Mouse (Mus musculus) myocyte (in vitro differentiated cells): ENCODE data around the gene Dchs2. TPM values are rescaled to one million over a fixed set of nuclear protein-coding genes. Genes with fewer than 3 reads are reported as not detected.

Experiments used
- H3K27me3 ChIP-seq: one replicate; pipeline ENCODE4 v1.6.1; 2011; ENCODE audit not compliant: control insufficient read depth, insufficient read depth, insufficient read length
- H3K36me3 ChIP-seq: one replicate; pipeline ENCODE4 v1.6.1; 2011; ENCODE audit not compliant: control insufficient read depth, insufficient read depth
- H3K4me2 ChIP-seq: one replicate; pipeline ENCODE4 v1.6.1; 2011; ENCODE audit warnings: low read depth, control low read depth
- H3K4me3 ChIP-seq: one replicate; pipeline ENCODE4 v1.5.1; 2011; ENCODE audit warnings: mild to moderate bottlenecking, control low read depth, moderate library complexity
- H3K79me2 ChIP-seq: one replicate; pipeline ENCODE4 v1.6.1; 2011; ENCODE audit not compliant: control insufficient read depth, insufficient read depth
- H3ac ChIP-seq: one replicate; pipeline ENCODE4 v1.6.1; 2011; ENCODE audit not compliant: control insufficient read depth, insufficient read length
- CEBPB ChIP-seq: IDR thresholded peaks from 2 replicates; pipeline ENCODE4 v1.6.1; 2011; ENCODE audit warnings: mild to moderate bottlenecking, moderate library complexity; ENCODE audit not compliant: poor library complexity, insufficient read depth, severe bottlenecking
- E2F4 ChIP-seq: IDR thresholded peaks from one replicate; pipeline ENCODE4 v1.6.1; 2011; ENCODE audit warnings: mild to moderate bottlenecking, control low read depth, moderate library complexity; ENCODE audit not compliant: insufficient read depth
- MAX ChIP-seq: IDR thresholded peaks from one replicate; pipeline ENCODE4 v1.6.1; 2011; ENCODE audit warnings: low read depth, mild to moderate bottlenecking, control low read depth
- MYOD1 ChIP-seq, 3 experiments: IDR thresholded peaks; one replicate each; pipeline ENCODE4 v1.6.1; 2011; ENCODE audit warnings: control low read depth in 2 of 3, low read depth in 2 of 3, mild to moderate bottlenecking in 2 of 3, moderate library complexity in 1 of 3; ENCODE audit not compliant: insufficient read length in 2 of 3, control insufficient read depth in 1 of 3
- MYOG ChIP-seq, 3 experiments: IDR thresholded peaks; one replicate each; pipeline ENCODE4 v1.6.1; 2011; ENCODE audit warnings: control low read depth in 2 of 3, low read depth in 2 of 3, mild to moderate bottlenecking in 2 of 3; ENCODE audit not compliant: insufficient read length in 2 of 3, control insufficient read depth in 1 of 3, insufficient read depth in 1 of 3
- POLR2A ChIP-seq: IDR thresholded peaks from one replicate; pipeline ENCODE4 v1.6.1; 2011; ENCODE audit warnings: low read depth, mild to moderate bottlenecking, control low read depth, moderate library complexity; ENCODE audit not compliant: insufficient read length
- POLR2AphosphoS2 ChIP-seq: IDR thresholded peaks from one replicate; pipeline ENCODE4 v1.6.1; 2011; ENCODE audit warnings: low read depth, control low read depth; ENCODE audit not compliant: insufficient read length
- REST ChIP-seq: IDR thresholded peaks from one replicate; pipeline ENCODE4 v1.6.1; 2011; ENCODE audit warnings: mild to moderate bottlenecking, control low read depth, moderate library complexity; ENCODE audit not compliant: insufficient read depth, insufficient read length
- SRF ChIP-seq: IDR thresholded peaks from one replicate; pipeline ENCODE4 v1.6.1; 2011; ENCODE audit warnings: low read depth; ENCODE audit not compliant: control insufficient read depth, insufficient read length
- TCF12 ChIP-seq: IDR thresholded peaks from one replicate; pipeline ENCODE4 v1.6.1; 2011; ENCODE audit warnings: mild to moderate bottlenecking, control low read depth; ENCODE audit not compliant: poor library complexity, insufficient read depth, severe bottlenecking
- TCF3 ChIP-seq: IDR thresholded peaks from one replicate; pipeline ENCODE4 v1.6.1; 2011; ENCODE audit warnings: low read depth, control low read depth; ENCODE audit not compliant: insufficient read length
- USF1 ChIP-seq: IDR thresholded peaks from one replicate; pipeline ENCODE4 v1.6.1; 2011; ENCODE audit warnings: low read depth, mild to moderate bottlenecking, control low read depth, moderate library complexity
- polyA plus RNA-seq: library from polyadenylated mRNA; unstranded; fragments of >200 nt; fragmentation: generic; extraction: Trizol; gene quantifications from one replicate; pipeline ENCODE4 v1.2.1, GENCODE M21; 2012; ENCODE audit warnings: missing spikeins

The Dchs2 gene
- polyA plus RNA-seq, 1 experiment, result 0.04 TPM

- no peak overlapping the region for H3ac ChIP-seq
- no peaks in the 10 kb centered on the region for H3K79me2 ChIP-seq
- H3K27me3 ChIP-seq, result no peaks in the 10 kb centered on the region
- TF ChIP-seq TCF3 (no peak), SRF (no peak)
- H3K36me3 ChIP-seq, result no peaks in the 10 kb centered on the region
- H3K4me3 ChIP-seq, result no peak overlapping the region
- H3K4me2 ChIP-seq, result no peak overlapping the region
Observed at GRCm38 (mm10) chr3:83192401-83192800, 64.7 kb downstream of the Dchs2 start.

- no peak for TF ChIP-seq TCF3
- no peak for TF ChIP-seq POLR2A
- TF ChIP-seq POLR2AphosphoS2, result no peak
- no peak for TF ChIP-seq TCF12
- no peak for TF ChIP-seq MAX
- no peak for TF ChIP-seq REST
- no peak for TF ChIP-seq SRF
- no peak for TF ChIP-seq MYOG (IDR thresholded peaks at IDR 0.05; ENCODE audit: control insufficient read depth in 1 of 3, insufficient read depth in 1 of 3, insufficient read length in 2 of 3, low read depth in 2 of 3)
- no peak for TF ChIP-seq E2F4
- Histone ChIP-seq H3K4me3 (no peak overlapping the region), H3K79me2 (no peaks in the 10 kb centered on the region), H3ac (no peak overlapping the region), H3K36me3 (no peaks in the 10 kb centered on the region), H3K4me2 (no peak overlapping the region), H3K27me3 (no peaks in the 10 kb centered on the region)
Observed at GRCm38 (mm10) chr3:83194911-83195310, 67.2 kb downstream of the Dchs2 start.

- TF ChIP-seq CEBPB (no peak), TCF3 (no peak), REST (no peak), MYOD1 (IDR thresholded peaks at IDR 0.05; ENCODE audit: control insufficient read depth in 1 of 3, insufficient read length in 2 of 3, low read depth in 2 of 3) (no peak), MAX (no peak), TCF12 (no peak), USF1 (no peak), POLR2AphosphoS2 (no peak), E2F4 (no peak), POLR2A (no peak), MYOG (IDR thresholded peaks at IDR 0.05; ENCODE audit: control insufficient read depth in 1 of 3, insufficient read depth in 1 of 3, insufficient read length in 2 of 3, low read depth in 2 of 3) (no peak), SRF (no peak)
- Histone ChIP-seq H3K36me3 (no peaks in the 10 kb centered on the region), H3K4me3 (no peak overlapping the region), H3K4me2 (no peak overlapping the region), H3ac (no peak overlapping the region), H3K79me2 (no peaks in the 10 kb centered on the region), H3K27me3 (no peaks in the 10 kb centered on the region)
Observed at GRCm38 (mm10) chr3:83201286-83201980, 73.7 kb downstream of the Dchs2 start.

DNA sequence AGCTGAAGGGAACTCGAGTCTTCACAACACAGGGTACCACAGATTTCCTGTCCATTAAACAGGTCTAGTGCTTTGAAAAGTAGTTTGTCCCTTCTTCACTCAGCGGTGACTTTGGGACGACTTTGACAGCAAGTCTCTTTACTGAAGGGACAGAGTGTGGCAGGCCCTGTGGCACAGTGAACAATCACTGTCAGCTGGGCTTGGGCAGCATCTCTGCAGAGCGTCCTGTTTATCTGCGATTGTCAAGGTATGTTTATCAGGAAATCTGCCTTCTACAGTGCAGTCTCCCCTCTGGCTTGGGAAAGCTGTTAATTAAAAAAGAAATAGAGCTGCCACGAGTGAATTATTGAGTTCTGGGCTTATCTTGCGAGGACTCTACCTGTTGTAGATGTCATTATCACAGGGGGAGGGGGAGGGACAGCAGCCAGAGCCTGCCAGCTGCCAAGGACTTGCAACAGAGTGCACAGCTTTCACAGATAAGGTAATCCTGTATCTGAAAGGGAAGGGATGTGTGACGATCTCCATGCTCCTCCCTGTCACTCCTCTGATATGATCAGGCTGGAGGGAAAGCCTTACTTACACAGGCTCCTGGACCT is 77.4 kb downstream of the Dchs2 start:
- TF ChIP-seq SRF, result no peak
- TF ChIP-seq TCF3, result no peak
- TF ChIP-seq REST, result no peak
- TF ChIP-seq MYOG (IDR thresholded peaks at IDR 0.05; ENCODE audit: control insufficient read depth in 1 of 3, insufficient read depth in 1 of 3, insufficient read length in 2 of 3, low read depth in 2 of 3), result no peak
- TF ChIP-seq MYOD1 (IDR thresholded peaks at IDR 0.05; ENCODE audit: control insufficient read depth in 1 of 3, insufficient read length in 2 of 3, low read depth in 2 of 3), result no peak
- TF ChIP-seq MAX, result no peak
- no peak for TF ChIP-seq TCF12
- no peak for TF ChIP-seq POLR2A
- TF ChIP-seq USF1, result no peak
- no peak for TF ChIP-seq E2F4
- no peaks in the 10 kb centered on the region for H3K79me2 ChIP-seq
- H3ac ChIP-seq, result no peak overlapping the region
- H3K36me3 ChIP-seq, result no peaks in the 10 kb centered on the region
- H3K4me3 ChIP-seq, result no peak overlapping the region
- peaks cover 3% of the 10 kb centered on the region for H3K27me3 ChIP-seq
- no peak overlapping the region for H3K4me2 ChIP-seq

GRCm38 (mm10) chr3:83209646-83210045 is 81.9 kb downstream of the Dchs2 start:
- peaks cover 3% of the 10 kb centered on the region for H3K27me3 ChIP-seq
- TF ChIP-seq POLR2A (no peak), TCF12 (no peak), E2F4 (no peak), SRF (no peak), CEBPB (no peak), TCF3 (no peak), MAX (no peak), MYOG (IDR thresholded peaks at IDR 0.05; ENCODE audit: control insufficient read depth in 1 of 3, insufficient read depth in 1 of 3, insufficient read length in 2 of 3, low read depth in 2 of 3) (no peak), MYOD1 (IDR thresholded peaks at IDR 0.05; ENCODE audit: control insufficient read depth in 1 of 3, insufficient read length in 2 of 3, low read depth in 2 of 3) (no peak)
- H3K4me2 ChIP-seq, result no peak overlapping the region
- H3ac ChIP-seq, result no peak overlapping the region
- H3K36me3 ChIP-seq, result no peaks in the 10 kb centered on the region
- H3K4me3 ChIP-seq, result no peak overlapping the region
- no peaks in the 10 kb centered on the region for H3K79me2 ChIP-seq
